Mouse (Mus musculus): ENCODE measurements around the gene Cd38.
"Not testable (repeated sequence)": the region's sequence is repeated elsewhere in the genome, so short reads cannot be mapped to it uniquely, and the experiment has no call there.

Cd38 gene

GRCm38 (mm10) chr5:43860670-43861431, 7.5 kb upstream of the Cd38 start:
- DNase-seq, result no peak

GRCm38 (mm10) chr5:43863642-43864041, 4.7 kb upstream of the Cd38 start:
- no peak for DNase-seq

GRCm38 (mm10) chr5:43865316-43865715, 3.0 kb upstream of the Cd38 start:
- no peak for DNase-seq

GRCm38 (mm10) chr5:43868711-43869600, 603 bp downstream of the Cd38 start:
- peak; percentile 23 for DNase-seq

GRCm38 (mm10) chr5:43871845-43872244, 3.5 kb downstream of the Cd38 start:
- no peak for DNase-seq

- no peak for DNase-seq
Observed at GRCm38 (mm10) chr5:43872652-43873051, 4.3 kb downstream of the Cd38 start.

- DNase-seq, result no peak
Observed at GRCm38 (mm10) chr5:43882034-43882433, 13.7 kb downstream of the Cd38 start.

GRCm38 (mm10) chr5:43885060-43885820, 16.9 kb downstream of the Cd38 start:
- no peak for DNase-seq

- DNase-seq, result peak; percentile 25
Observed at GRCm38 (mm10) chr5:43892386-43892785, 24.0 kb downstream of the Cd38 start.

GRCm38 (mm10) chr5:43894113-43894512, 25.8 kb downstream of the Cd38 start:
- no peak for DNase-seq

GRCm38 (mm10) chr5:43895931-43896330, 27.6 kb downstream of the Cd38 start:
- DNase-seq, result no peak

GRCm38 (mm10) chr5:43904685-43905084, 36.3 kb downstream of the Cd38 start:
- no peak for DNase-seq

GRCm38 (mm10) chr5:43909213-43909612, 40.9 kb downstream of the Cd38 start:
- DNase-seq, result no peak

GRCm38 (mm10) chr5:43910006-43910405, 41.7 kb downstream of the Cd38 start:
- DNase-seq, result no peak

GRCm38 (mm10) chr5:43912844-43913243, 44.5 kb downstream of the Cd38 start, which contains the start of gene Gm7879:
TSS of gene Gm7879 (plus strand) at chr5:43913144.
- DNase-seq, result not testable (repeated sequence)

GRCm38 (mm10) chr5:43915261-43915886, 47.0 kb downstream of the Cd38 start:
- DNase-seq, result no peak

GRCm38 (mm10) chr5:43921877-43922276, 53.5 kb downstream of the Cd38 start:
- DNase-seq, result no peak

GRCm38 (mm10) chr5:43923933-43924332, 55.6 kb downstream of the Cd38 start:
- peak; percentile 46 for DNase-seq

- no peak for DNase-seq
Observed at GRCm38 (mm10) chr5:43927729-43928128, 59.4 kb downstream of the Cd38 start.

- no peak for DNase-seq
Observed at GRCm38 (mm10) chr5:43933269-43933668, 64.9 kb downstream of the Cd38 start.

GRCm38 (mm10) chr5:43947330-43947977, 79.1 kb downstream of the Cd38 start:
- DNase-seq, result no peak

GRCm38 (mm10) chr5:43948111-43948743, 79.9 kb downstream of the Cd38 start:
- peak; percentile 11 for DNase-seq
